Mouse (Mus musculus): ENCODE results near the gene Wdr45b.

- TF ChIP-seq CTCF (IDR thresholded peaks at IDR 0.05; ENCODE audit: low read depth, low read length) (no peak), GATA1 (IDR thresholded peaks at IDR 0.05; ENCODE audit: borderline replicate concordance, low read length) (no peak), TAL1 (conservative IDR thresholded peaks at IDR 0.05; ENCODE audit: low read depth, low read length) (no peak)
Observed at GRCm38 (mm10) chr11:121289859-121290258, 64.4 kb downstream of the Wdr45b start.

All from G1E (cell line).